Mouse (Mus musculus): ENCODE data around the gene Dpep3.
"Not testable (repeated sequence)": the region's sequence is repeated elsewhere in the genome, so short reads cannot be mapped to it uniquely, and the experiment has no call there.

The Dpep3 gene

GRCm38 (mm10) chr8:105979325-105979724 lies at the start of gene Dpep3:
Gene Dpep3, minus strand, starts transcription at chr8:105979429.
- in situ Hi-C loops (cut with MboI, MseI): no loop called here

DNA sequence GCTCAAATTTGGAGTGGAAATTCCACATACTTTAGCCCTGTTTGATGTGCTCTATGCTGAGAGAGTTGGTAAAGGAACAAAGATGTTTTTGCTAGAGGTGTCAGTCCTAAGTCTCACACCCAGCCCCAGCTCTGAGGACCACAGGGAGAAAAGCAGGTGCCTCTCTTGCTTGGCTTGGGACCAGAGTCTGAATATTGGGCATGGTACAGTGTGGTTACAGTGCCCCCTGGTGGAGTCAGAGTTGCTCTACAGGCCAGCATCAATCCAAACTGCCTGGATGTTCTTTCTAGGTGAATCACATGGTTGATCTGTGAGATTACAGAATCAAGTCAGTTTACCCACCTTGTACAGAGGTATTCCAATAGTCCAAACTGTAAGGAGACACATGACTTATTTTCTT lies 43.3 kb upstream of the Dpep3 start:
- in situ Hi-C loops (cut with MboI, MseI): loop anchor here (5.0 kb wide), 1 partner anchor 35 kb away; no protein-coding TSS in a partner anchor

GRCm38 (mm10) chr8:106018039-106018438 lies 38.8 kb upstream of the Dpep3 start:
- in situ Hi-C loops (cut with MboI, MseI): no loop called here

DNA sequence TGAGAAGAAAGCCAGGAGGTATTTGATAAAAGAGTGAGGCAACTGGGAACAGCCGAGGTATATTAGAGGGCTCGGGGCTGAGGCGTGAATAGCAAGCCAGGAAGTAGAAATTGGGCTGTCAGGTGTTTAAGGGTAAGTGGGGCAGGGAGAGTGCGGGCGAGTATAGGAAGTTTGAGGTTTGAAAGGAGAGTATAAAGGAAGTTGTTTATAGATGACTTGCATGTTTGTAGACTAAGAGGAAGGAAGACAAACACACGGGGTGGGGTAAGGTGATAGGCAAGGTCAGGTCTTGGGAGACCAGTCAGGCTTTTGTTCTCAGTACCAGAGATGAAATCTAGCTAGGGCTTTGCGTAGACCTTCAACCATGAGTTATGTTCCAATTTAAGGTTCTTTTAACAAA lies 37.9 kb upstream of the Dpep3 start:
- in situ Hi-C loops (cut with MboI, MseI): no loop called here

GRCm38 (mm10) chr8:106016284-106016683 lies 37.1 kb upstream of the Dpep3 start:
- in situ Hi-C loops (cut with MboI, MseI): no loop called here

DNA sequence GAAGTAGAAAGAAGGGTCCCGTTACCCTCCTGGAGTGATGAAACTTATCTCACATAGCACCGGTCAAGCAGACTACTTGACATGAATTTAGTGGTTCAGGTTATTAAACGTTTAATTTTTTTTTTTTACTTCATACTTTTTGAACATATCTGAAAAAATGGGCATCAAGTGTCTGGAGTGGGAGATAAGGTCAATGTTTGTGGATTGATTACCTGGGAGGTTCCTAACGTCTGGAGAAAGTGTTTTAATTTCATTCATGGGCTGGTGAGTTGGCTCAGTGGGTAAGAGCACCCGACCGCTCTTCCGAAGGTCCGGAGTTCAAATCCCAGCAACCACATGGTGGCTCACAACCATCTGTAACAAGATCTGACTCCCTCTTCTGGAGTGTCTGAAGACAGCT lies 33.0 kb upstream of the Dpep3 start:
- in situ Hi-C loops (cut with MboI, MseI): not testable (repeated sequence)

GRCm38 (mm10) chr8:106011643-106011986 lies 32.4 kb upstream of the Dpep3 start, which contains the start of gene Ddx28:
Gene Ddx28, minus strand, starts transcription at chr8:106011882.
- in situ Hi-C loops (cut with MboI, MseI): no loop called here

DNA sequence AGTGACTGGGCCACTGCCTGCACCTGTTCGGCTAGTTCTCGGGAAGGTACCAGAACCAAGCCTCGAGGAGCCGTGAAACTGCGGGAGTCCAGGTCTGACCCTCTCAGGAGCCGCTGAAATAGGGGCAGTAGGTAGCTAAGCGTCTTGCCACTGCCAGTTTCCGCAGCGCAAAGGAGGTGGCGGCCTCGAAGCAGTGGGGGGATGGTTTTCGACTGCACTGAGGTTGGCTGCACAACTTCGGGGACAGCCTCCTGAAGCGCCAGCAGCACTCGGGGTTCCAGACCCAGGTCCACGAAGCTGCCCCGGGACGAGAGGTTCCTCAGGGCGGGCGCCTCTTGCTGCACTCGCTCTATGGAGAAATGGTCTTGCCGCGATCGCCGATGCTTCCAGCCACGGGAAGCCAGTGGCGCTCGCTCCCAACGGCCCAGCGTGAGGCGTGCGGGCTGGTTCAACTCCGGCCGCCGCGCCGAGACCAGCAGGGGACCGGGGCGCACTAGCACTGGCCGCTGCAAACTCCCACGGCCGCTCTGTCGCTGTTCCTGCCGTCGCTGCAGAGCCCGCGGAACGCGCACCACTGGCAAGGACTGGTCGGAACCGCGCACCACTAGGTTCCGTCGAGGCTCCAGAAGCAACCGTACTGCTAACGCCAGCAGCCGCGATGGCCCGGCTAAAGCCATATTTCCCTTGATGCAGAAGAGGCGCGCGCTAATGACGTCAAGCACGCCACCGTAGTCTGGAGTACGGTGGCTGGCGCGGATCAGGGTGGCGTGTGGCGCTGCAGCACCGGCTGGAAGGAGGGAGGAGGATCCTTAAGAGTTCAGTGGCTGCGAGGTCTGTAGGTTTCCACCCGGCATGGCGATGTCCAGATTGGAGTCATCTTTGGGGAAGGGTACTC lies 31.8 kb upstream of the Dpep3 start:
- in situ Hi-C loops (cut with MboI, MseI): no loop called here

GRCm38 (mm10) chr8:106007891-106008290 lies 28.7 kb upstream of the Dpep3 start:
- in situ Hi-C loops (cut with MboI, MseI): not testable (repeated sequence)

DNA sequence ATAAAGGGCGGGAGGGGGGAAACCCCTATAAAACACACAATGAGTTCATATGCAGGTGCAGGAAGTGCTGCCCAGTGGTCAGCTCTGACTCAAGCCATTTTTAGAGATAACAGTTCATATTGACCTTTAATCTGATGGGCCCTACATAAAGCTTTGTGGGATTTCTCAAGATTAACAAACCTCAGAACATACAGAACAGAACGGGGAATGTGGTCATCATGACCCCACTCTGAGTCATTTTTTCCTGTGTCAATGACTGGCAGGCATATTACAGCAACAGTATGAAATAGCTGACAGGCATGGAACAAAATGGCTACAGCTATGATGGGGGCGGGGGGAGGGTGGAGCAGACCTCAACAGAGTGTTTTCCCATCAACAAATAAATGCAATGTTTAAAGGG lies 27.9 kb upstream of the Dpep3 start:
- in situ Hi-C loops (cut with MboI, MseI): no loop called here

- in situ Hi-C loops (cut with MboI, MseI): no loop called here
Observed at GRCm38 (mm10) chr8:106006413-106006812, 27.2 kb upstream of the Dpep3 start.

- in situ Hi-C loops (cut with MboI, MseI): no loop called here
Observed at GRCm38 (mm10) chr8:106005875-106006274, 26.6 kb upstream of the Dpep3 start, which contains the start of gene Dpep2nb. Gene Dpep2nb, minus strand, starts transcription at chr8:106005975.

DNA sequence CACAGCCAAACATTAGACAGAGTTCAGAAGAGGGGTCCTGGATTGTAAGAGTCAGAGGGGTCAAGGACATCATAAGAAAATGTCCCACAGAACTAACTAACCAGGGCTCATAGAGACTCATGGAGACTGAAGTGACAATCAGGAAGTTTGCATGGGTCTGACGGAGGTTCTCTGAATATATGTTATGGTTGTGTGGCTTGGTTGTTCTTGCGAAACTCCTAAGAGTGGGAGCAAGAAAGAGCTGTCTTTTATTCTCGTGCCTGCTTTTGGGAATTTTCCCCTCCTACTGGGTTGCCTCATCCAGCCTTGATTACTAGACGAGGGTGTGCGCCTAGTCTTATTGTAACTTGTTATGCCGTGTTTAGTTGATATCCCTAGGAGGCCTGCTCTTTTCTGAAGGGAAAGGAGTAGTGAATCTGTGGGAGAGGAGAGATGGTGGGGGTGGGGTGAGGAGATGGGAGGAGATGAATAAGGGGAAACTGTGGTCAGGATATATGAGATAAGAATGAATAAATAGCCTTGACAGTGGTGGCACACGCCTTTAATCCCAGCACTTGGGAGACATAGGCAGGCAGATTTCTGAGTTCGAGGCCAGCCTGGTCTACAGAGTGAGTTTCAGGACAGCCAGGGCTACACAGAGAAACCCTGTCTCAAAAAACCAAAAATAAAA lies 25.4 kb upstream of the Dpep3 start:
- in situ Hi-C loops (cut with MboI, MseI): no loop called here

- in situ Hi-C loops (cut with MboI, MseI): no loop called here
Observed at GRCm38 (mm10) chr8:106001908-106002307, 22.7 kb upstream of the Dpep3 start.

- in situ Hi-C loops (cut with MboI, MseI): no loop called here
Observed at GRCm38 (mm10) chr8:105998971-105999370, 19.7 kb upstream of the Dpep3 start.

DNA sequence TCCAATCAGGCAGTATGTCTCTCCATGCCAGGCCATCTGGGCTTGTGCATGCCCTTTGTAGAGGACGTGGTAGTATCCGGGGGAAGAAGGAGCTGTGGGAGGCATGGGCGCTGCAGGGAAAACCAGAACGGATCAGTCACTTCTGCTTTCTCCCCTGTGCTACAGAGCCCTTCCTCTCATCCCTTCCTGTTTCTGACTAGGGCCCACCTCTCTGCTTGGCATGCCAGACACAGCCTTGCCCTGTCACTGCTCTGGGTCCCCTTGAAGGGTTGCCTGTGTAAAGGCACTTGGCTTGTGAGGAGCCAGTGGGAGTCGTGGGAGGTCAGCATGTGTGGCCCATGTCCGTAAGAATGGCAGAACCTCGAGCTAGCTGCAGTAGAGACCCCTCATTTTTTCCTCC lies 17.1 kb upstream of the Dpep3 start:
- in situ Hi-C loops (cut with MboI, MseI): no loop called here

DNA sequence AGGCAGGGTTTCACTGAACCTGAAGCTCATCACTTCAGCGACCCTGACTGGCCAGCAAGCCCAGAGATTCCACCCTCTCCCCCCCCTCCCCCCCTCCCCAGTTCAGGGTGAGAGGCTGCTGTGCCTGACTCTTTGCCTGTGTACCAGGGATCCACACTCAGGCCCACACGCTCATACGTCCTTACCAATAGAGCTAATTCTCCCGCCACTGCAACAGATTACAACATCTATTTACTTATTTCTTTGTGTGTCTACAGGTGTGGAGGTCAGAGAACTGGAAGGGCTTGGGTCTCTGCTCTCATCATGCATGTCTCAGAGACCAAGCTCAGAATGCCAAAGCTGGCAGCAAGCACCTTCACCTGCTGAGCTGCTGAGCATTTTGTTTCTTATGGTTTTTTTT lies 14.0 kb upstream of the Dpep3 start:
- in situ Hi-C loops (cut with MboI, MseI): no loop called here

DNA sequence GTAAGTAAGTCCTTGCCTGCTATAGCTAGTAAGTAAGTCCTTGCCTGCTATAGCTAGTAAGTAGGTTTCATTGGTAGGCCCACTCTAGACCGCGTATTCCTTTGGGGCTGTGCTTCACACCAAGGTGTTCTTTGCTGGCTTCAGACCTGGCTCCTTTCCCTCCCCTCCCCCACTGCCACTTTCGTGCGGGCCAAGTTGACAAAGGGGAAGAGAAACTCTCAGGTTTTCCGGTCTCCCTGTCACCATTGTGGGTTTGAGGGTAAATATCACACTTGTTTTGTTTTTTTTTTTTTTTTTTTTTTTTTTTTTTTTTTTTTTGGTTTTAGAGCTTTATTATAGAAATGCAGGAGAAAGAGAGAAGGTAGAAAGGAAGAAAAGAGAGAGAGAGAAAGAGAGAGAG lies 13.3 kb upstream of the Dpep3 start:
- in situ Hi-C loops (cut with MboI, MseI): no loop called here

DNA sequence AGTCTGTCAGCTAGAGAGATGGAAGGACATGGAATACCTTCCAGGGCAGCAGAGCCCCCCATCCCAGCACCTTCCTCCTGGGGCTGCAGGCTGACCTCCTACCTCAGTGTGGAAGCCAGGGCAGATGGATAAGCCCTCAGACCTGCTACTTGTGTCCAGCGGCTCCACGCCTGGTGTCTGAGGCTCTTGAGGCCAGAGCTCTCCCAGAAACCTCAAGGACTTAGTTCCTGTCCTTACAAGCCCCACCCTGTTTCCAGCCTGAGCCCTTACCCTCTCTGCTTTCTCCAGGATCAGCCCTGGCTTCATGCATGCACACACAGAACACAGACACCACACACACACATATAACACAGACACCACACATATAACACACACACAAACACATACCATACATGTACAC lies 12.3 kb upstream of the Dpep3 start:
- in situ Hi-C loops (cut with MboI, MseI): no loop called here

DNA sequence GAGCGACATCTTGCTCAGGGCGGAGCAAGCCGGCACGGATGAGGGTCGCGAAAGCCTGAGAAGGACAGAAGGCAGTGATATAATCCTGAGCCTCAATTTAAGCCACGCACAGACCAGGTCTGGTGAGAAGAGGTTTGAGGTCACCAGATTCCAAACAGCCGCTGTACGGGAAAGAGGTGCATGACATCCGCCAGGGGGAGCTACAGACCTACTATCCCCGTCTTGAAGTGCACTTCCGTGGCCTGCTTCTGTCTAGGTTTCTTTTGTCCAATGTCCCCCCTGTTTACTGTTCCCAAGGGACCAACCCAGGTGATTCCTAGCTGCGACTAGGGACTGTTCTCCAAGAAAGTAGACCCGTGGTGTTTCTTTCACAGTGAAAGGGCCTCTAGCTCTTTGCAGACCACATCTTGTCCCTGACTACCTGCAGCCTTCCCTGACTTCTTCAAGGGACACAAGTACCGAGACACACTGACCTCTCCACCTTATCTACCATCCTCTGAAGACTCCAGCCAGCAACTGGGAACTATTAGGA lies 11.7 kb upstream of the Dpep3 start, which contains the start of gene Dus2:
Gene Dus2, plus strand, starts transcription at position 482 of the 532 bp plus-strand sequence.
- in situ Hi-C loops (cut with MboI, MseI): no loop called here

- in situ Hi-C loops (cut with MboI, MseI): loop anchor here (5.0 kb wide), 1 partner anchor 34 kb away; no protein-coding TSS in a partner anchor
Observed at GRCm38 (mm10) chr8:105988546-105988945, 9.3 kb upstream of the Dpep3 start.

GRCm38 (mm10) chr8:105983406-105983805 lies 4.2 kb upstream of the Dpep3 start:
- in situ Hi-C loops (cut with MboI, MseI): not testable (repeated sequence)

All from T-helper 2 cell (primary cell).